Mouse (Mus musculus): ENCODE data around the gene Abca2. TPM values are rescaled to one million over a fixed set of nuclear protein-coding genes. Genes with fewer than 3 reads are reported as not detected.

The Abca2 gene
- polyA plus RNA-seq, 1 experiment from 2014 or later, result 5.9 TPM

- Histone ChIP-seq H3K9me3 (no peaks in the 10 kb centered on the region), H3K27me3 (ENCODE audit: insufficient read depth, poor library complexity, severe bottlenecking) (no peaks in the 10 kb centered on the region), H3K27ac (no peak within 1 kb of the TSS), H3K36me3 (peaks cover 9% of the 10 kb centered on the region), H3K4me3 (no peak within 1 kb of the TSS), H3K4me1 (replicated peaks) (peaks cover 22% of the 10 kb centered on the region)
- WGBS, result 62% methylated on average over 14 of the region's 14 CpGs
- DNase-seq (ENCODE audit: low spot score), result no peak
Measured at GRCm38 (mm10) chr2:25456205-25456953, 27.9 kb downstream of the Abca2 start, which contains the start of gene Clic3. Gene Clic3 (plus strand): TSS chr2:25456838.

- H3K9me3 ChIP-seq, result peaks cover 3% of the 10 kb centered on the region; the same call in 1 of the 2 replicates
- peaks cover 9% of the 10 kb centered on the region for H3K36me3 ChIP-seq
- WGBS, result 88% methylated on average over 9 of the region's 9 CpGs
- H3K4me3 ChIP-seq, result no peak overlapping the region
- no peak overlapping the region for H3K27ac ChIP-seq
- DNase-seq (ENCODE audit: low spot score), result no peak
- no peaks in the 10 kb centered on the region for H3K27me3 ChIP-seq (ENCODE audit: insufficient read depth, poor library complexity, severe bottlenecking)
- H3K4me1 ChIP-seq (replicated peaks), result peaks cover 25% of the 10 kb centered on the region
Measured at GRCm38 (mm10) chr2:25457022-25457896, 28.8 kb downstream of the Abca2 start.

GRCm38 (mm10) chr2:25458911-25459310, 30.4 kb downstream of the Abca2 start:
- Histone ChIP-seq H3K4me3 (0 out of 2 replicates have a peak overlapping the region, but pooled peaks have one; percentile 85), H3K9me3 (peaks cover 4% of the 10 kb centered on the region; the same call in 1 of the 2 replicates), H3K27ac (no peak overlapping the region), H3K4me1 (replicated peaks) (peaks cover 25% of the 10 kb centered on the region), H3K27me3 (ENCODE audit: insufficient read depth, poor library complexity, severe bottlenecking) (no peaks in the 10 kb centered on the region), H3K36me3 (peaks cover 9% of the 10 kb centered on the region)
- WGBS, result 82% methylated on average over 5 of the region's 5 CpGs
- DNase-seq (ENCODE audit: low spot score), result no peak

GRCm38 (mm10) chr2:25460135-25460534, 31.6 kb downstream of the Abca2 start:
- Histone ChIP-seq H3K9me3 (peaks cover 4% of the 10 kb centered on the region; the same call in 1 of the 2 replicates), H3K27ac (peak overlapping the region; percentile 92), H3K4me1 (replicated peaks) (peaks cover 25% of the 10 kb centered on the region), H3K36me3 (peaks cover 9% of the 10 kb centered on the region), H3K27me3 (ENCODE audit: insufficient read depth, poor library complexity, severe bottlenecking) (no peaks in the 10 kb centered on the region), H3K4me3 (peak overlapping the region; percentile 85)
- DNase-seq (ENCODE audit: low spot score), result no peak
- WGBS, result 42% methylated on average over 5 of the region's 5 CpGs

- Histone ChIP-seq H3K27me3 (ENCODE audit: insufficient read depth, poor library complexity, severe bottlenecking) (no peaks in the 10 kb centered on the region), H3K27ac (peak within 1 kb of the TSS; percentile 92), H3K36me3 (peaks cover 9% of the 10 kb centered on the region), H3K4me1 (replicated peaks) (peaks cover 28% of the 10 kb centered on the region), H3K9me3 (peaks cover 4% of the 10 kb centered on the region; the same call in 1 of the 2 replicates), H3K4me3 (peak within 1 kb of the TSS; percentile 85)
- peak; percentile 88 for DNase-seq (ENCODE audit: low spot score)
- WGBS, result under 1% methylated on average over 48 of the region's 48 CpGs
Measured at GRCm38 (mm10) chr2:25460551-25461309, 32.2 kb downstream of the Abca2 start, which contains the start of gene Paxx. Gene Paxx (minus strand): TSS chr2:25461094.

- Histone ChIP-seq H3K4me1 (replicated peaks) (peaks cover 34% of the 10 kb centered on the region), H3K36me3 (peaks cover 9% of the 10 kb centered on the region), H3K27me3 (ENCODE audit: insufficient read depth, poor library complexity, severe bottlenecking) (no peaks in the 10 kb centered on the region), H3K4me3 (peak overlapping the region; percentile 85), H3K9me3 (peaks cover 4% of the 10 kb centered on the region; the same call in 1 of the 2 replicates), H3K27ac (peak overlapping the region; percentile 92)
- no peak for DNase-seq (ENCODE audit: low spot score)
- 36% methylated on average over 3 of the region's 3 CpGs for WGBS
Measured at GRCm38 (mm10) chr2:25461407-25461806, 32.9 kb downstream of the Abca2 start.

- peaks cover 46% of the 10 kb centered on the region for H3K4me1 ChIP-seq (replicated peaks)
- no peak for DNase-seq (ENCODE audit: low spot score)
- H3K27ac ChIP-seq, result no peak overlapping the region
- no peak overlapping the region for H3K4me3 ChIP-seq
- 80% methylated on average over 3 of the region's 3 CpGs for WGBS
- peaks cover 4% of the 10 kb centered on the region; the same call in 1 of the 2 replicates for H3K9me3 ChIP-seq
- peaks cover 7% of the 10 kb centered on the region for H3K36me3 ChIP-seq
- no peaks in the 10 kb centered on the region for H3K27me3 ChIP-seq (ENCODE audit: insufficient read depth, poor library complexity, severe bottlenecking)
Measured at GRCm38 (mm10) chr2:25463630-25464029, 35.1 kb downstream of the Abca2 start.

- H3K9me3 ChIP-seq, result peaks cover 4% of the 10 kb centered on the region; the same call in 1 of the 2 replicates
- DNase-seq (ENCODE audit: low spot score), result no peak
- H3K4me3 ChIP-seq, result no peak overlapping the region
- no peak overlapping the region for H3K27ac ChIP-seq
- H3K36me3 ChIP-seq, result no peaks in the 10 kb centered on the region
- WGBS, result 84% methylated on average over 2 of the region's 2 CpGs
- H3K27me3 ChIP-seq (ENCODE audit: insufficient read depth, poor library complexity, severe bottlenecking), result no peaks in the 10 kb centered on the region; the same call in 1 of the 2 replicates
- peaks cover 44% of the 10 kb centered on the region for H3K4me1 ChIP-seq (replicated peaks)
Measured at GRCm38 (mm10) chr2:25465256-25465655, 36.8 kb downstream of the Abca2 start.

- no peak for DNase-seq (ENCODE audit: low spot score)
- 58% methylated on average over 10 of the region's 10 CpGs for WGBS
- peaks cover 4% of the 10 kb centered on the region; the same call in 1 of the 2 replicates for H3K9me3 ChIP-seq
- no peaks in the 10 kb centered on the region; the same call in 1 of the 2 replicates for H3K27me3 ChIP-seq (ENCODE audit: insufficient read depth, poor library complexity, severe bottlenecking)
- H3K4me3 ChIP-seq, result no peak overlapping the region
- H3K4me1 ChIP-seq (replicated peaks), result peaks cover 40% of the 10 kb centered on the region
- H3K36me3 ChIP-seq, result no peaks in the 10 kb centered on the region
- peak overlapping the region; percentile 18; the same call in 1 of the 2 replicates for H3K27ac ChIP-seq
Measured at GRCm38 (mm10) chr2:25465816-25466635, 37.5 kb downstream of the Abca2 start.

GRCm38 (mm10) chr2:25467606-25468303, 39.3 kb downstream of the Abca2 start:
- Histone ChIP-seq H3K4me3 (no peak overlapping the region), H3K36me3 (no peaks in the 10 kb centered on the region), H3K27me3 (ENCODE audit: insufficient read depth, poor library complexity, severe bottlenecking) (no peaks in the 10 kb centered on the region; the same call in 1 of the 2 replicates), H3K9me3 (no peaks in the 10 kb centered on the region), H3K4me1 (replicated peaks) (peaks cover 33% of the 10 kb centered on the region), H3K27ac (no peak overlapping the region)
- 80% methylated on average over 14 of the region's 14 CpGs for WGBS
- DNase-seq (ENCODE audit: low spot score), result no peak

All from hindbrain, embryonic 10.5 days (tissue).